Mouse (Mus musculus) megakaryocyte-erythroid progenitor cell, adult 5 weeks (primary cell): ENCODE results near the gene Trip4. TPM values are rescaled to one million over a fixed set of nuclear protein-coding genes. Genes with fewer than 3 reads are reported as not detected.

ENCODE experiments used
- polyA plus RNA-seq: library from polyadenylated mRNA; stranded (reverse); fragments of >175 nt; gene quantifications from 2 replicates; pipeline ENCODE4 v1.2.3, GENCODE M21; 2012

The Trip4 gene
- 2.2 and 3.1 TPM in 2 replicates for polyA plus RNA-seq

DNA sequence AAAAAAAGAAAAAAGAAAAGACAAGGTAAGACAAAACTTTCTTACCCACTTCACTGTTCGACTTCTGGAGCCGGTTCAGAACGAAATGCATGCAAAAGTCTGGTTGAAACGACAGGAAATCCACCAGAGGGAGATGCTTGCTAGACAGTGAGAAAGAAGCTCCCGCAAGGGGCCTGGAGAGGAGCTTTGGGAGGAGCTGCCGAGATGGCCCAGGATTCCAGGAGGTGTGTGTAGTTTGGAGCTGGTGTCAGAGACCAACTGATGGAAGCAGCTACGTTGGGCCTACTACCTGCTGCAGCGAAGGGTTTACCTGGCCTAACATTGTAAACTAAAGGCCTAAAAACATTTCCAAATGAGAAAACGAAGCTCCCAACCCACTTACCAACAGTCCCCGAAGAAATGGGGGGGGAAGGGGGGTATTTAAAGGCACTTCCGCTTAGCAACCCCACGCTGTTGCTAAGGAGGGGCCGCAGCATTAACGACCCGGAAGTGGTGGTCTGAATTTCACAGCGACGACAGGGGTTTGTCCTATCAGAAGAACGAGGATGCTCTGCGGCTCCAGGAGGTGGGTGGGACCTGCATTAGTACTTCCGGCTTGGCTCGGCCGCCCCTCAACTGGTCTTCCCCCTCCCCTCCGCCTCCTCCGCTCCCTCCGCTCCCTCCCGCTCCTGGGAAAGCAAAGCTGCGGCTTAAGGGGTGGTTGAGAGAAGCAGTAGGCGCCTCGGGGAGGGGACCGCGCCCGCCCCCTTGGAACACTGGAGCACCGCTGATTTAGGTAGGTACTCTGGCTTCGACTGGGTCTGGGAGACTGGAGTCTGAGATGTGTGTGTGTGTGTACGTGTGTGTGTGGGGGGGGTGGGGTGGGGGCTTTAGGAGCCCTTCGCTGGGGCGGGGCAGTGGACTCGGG lies at the start of gene Trip4, which contains the start of gene Csnk1g1:
TSS of gene Trip4 (minus strand) at position 401 of the 907 bp plus-strand sequence.
TSS of gene Csnk1g1 (plus strand) at position 531 of the 907 bp plus-strand sequence.

DNA sequence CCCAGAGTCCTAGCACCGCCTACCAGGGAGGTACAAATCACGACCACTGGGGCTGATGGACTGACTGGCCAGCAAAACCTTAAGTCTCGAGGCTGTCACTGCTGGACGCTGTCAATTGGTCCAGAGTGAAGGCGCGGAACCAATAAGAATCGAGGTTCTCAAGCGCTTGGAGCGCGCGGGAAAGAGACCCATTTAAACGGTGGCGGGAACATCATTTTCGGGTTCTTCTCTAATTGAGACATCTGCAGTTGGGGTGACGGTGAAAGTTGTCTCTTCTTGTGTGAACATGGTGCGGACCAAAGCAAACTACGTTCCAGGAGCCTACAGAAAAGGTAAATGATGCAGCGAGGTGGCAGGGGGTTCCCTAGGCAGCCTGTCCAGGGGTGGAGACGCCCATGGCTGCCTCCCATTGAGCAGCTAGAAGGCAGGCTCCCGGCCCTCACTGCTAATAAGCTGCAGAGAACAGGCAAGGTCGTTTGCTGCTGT lies 18.4 kb downstream of the Trip4 start, which contains the start of gene Pclaf:
TSS of gene Pclaf (plus strand) at position 95 of the 486 bp plus-strand sequence.

DNA sequence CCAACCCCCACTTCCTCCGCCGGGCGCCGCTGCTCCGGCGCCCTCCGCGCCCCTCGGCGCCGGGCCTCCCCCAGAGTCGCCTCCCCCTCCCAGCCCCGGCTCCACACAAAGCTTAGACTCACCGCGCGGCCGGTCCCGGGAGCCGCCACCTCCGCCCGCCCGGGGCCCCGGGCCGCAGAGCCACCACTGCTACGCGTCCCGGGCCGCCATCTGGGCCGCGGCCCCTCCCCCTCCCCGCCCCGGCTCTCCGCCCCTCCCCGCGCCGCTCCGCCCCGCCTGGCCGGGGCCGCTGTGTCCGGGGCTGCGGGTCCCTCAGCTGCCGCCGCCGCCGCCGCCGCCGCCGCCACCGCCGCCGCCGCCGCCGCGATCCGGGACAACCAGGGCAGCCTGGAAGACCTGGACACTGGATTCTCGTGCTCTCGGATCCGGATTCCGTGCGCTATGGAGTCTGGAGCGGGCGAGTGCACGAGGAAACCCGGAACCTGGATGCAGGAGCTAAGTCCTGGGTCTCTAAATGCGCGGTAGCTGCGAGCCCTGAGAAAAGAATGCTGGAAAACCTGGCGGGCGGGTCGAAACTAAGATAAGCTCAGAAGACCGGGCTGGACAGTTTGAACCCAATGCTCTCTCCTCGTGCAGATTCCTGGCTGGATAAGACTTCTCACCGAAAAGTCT lies 81.1 kb downstream of the Trip4 start, which contains the start of gene Zfp609:
TSS of gene Zfp609 (minus strand) at position 221 of the 672 bp plus-strand sequence.

Other genes with a start within 250 kb of the Trip4 start
- gene Oaz2, start 240.8 kb downstream of the Trip4 start, polyA plus RNA-seq = 107 and 109 TPM in 2 replicates
- 51.1 and 61.3 TPM in 2 replicates for gene Zfp609, start 81.2 kb downstream of the Trip4 start, polyA plus RNA-seq
- 5.3 and 9.3 TPM in 2 replicates for gene Pclaf, start 18.6 kb downstream of the Trip4 start, polyA plus RNA-seq
- 5.7 and 5.9 TPM in 2 replicates for gene Csnk1g1, start 130 bp upstream of the Trip4 start, polyA plus RNA-seq
- 243 and 332 TPM in 2 replicates for gene Ppib, start 151.4 kb upstream of the Trip4 start, polyA plus RNA-seq
- gene Snx22, start 160.9 kb upstream of the Trip4 start, polyA plus RNA-seq = 0.78 and 0.82 TPM in 2 replicates
- gene Snx1, start 217.8 kb upstream of the Trip4 start, polyA plus RNA-seq = 189 and 200 TPM in 2 replicates
- gene Ciao2a, start 217.8 kb upstream of the Trip4 start, polyA plus RNA-seq = 26.3 and 26.5 TPM in 2 replicates
- gene Dapk2, start 249.4 kb upstream of the Trip4 start, polyA plus RNA-seq = 1.8 and 2.3 TPM in 2 replicates